ENCODE assay signal across 9 mouse cellular contexts in genomic region chr6:148259979-148260728, GRCm38 (mm10). TPM values are rescaled to one million over a fixed set of nuclear protein-coding genes. Genes with fewer than 3 reads are reported as not detected.
A peak's percentile ranks its signal among the peaks of the same experiment; 100 is the strongest.
DNase-seq lines count a peak whose midpoint lies in the region; ATAC-seq and TF ChIP-seq lines count a peak whose summit lies in the region.
"Had no signal": no experiment of that assay in that cellular context is flagged by ENCODE, and none has a peak within 500 bp of the region (broad histone marks: within the 10 kb centered on the region; RNA-seq: fewer than 3 reads in every experiment).

No protein-coding gene starts in this region.

- TF ChIP-seq CTCF in lung, adult 2 months (IDR thresholded peaks at IDR 0.05; ENCODE audit: insufficient read depth, low read length) = no peak

- WGBS in lung, embryonic 15.5 days = 24% methylated on average over 4 of the region's 4 CpGs
- WGBS in lung, adult 2 months = 70% methylated on average over 4 of the region's 4 CpGs
- 37% methylated on average over 4 of the region's 4 CpGs for WGBS in forebrain, embryonic 15.5 days
- 58% methylated on average over 4 of the region's 4 CpGs for WGBS in liver, embryonic 13.5 days (ENCODE audit: insufficient replicate concordance)

- no peak overlapping the region for H3K4me2 ChIP-seq in lung, embryonic 15.5 days
- H3K4me2 ChIP-seq in forebrain, embryonic 15.5 days (replicated peaks) = no peak overlapping the region
- no peak overlapping the region for H3K4me2 ChIP-seq in liver, embryonic 13.5 days

- peaks cover 14% of the 10 kb centered on the region; the same call in 1 of the 2 replicates for H3K4me1 ChIP-seq in lung, embryonic 15.5 days
- peaks cover 5% of the 10 kb centered on the region for H3K4me1 ChIP-seq in lung, adult 2 months (ENCODE audit: control insufficient read depth, insufficient read depth, low read length)
- H3K4me1 ChIP-seq in forebrain, embryonic 15.5 days = peaks cover 12% of the 10 kb centered on the region
- H3K4me1 ChIP-seq in liver, embryonic 13.5 days (replicated peaks) = peaks cover 12% of the 10 kb centered on the region; the same call in 1 of the 2 replicates

- H3K9ac ChIP-seq in lung, embryonic 15.5 days = no peak overlapping the region
- H3K9ac ChIP-seq in forebrain, embryonic 15.5 days (replicated peaks) = no peak overlapping the region
- no peak overlapping the region for H3K9ac ChIP-seq in liver, embryonic 13.5 days

- no peak for TF ChIP-seq POLR2A in lung, adult 2 months (IDR thresholded peaks at IDR 0.05; ENCODE audit: borderline replicate concordance, extremely low read depth, low read depth, low read length)

- no peaks in the 10 kb centered on the region for H3K27me3 ChIP-seq in lung, embryonic 15.5 days
- H3K27me3 ChIP-seq in forebrain, embryonic 15.5 days = no peaks in the 10 kb centered on the region
- no peaks in the 10 kb centered on the region for H3K27me3 ChIP-seq in liver, embryonic 13.5 days
- H3K27me3 ChIP-seq: Patski had no signal

- H3K27ac ChIP-seq in lung, embryonic 15.5 days = peak overlapping the region; percentile 31; the same call in 1 of the 2 replicates
- peak overlapping the region; percentile 17; the same call in 1 of the 2 replicates for H3K27ac ChIP-seq in forebrain, embryonic 15.5 days (replicated peaks)
- no peak overlapping the region for H3K27ac ChIP-seq in liver, embryonic 13.5 days

- peak; percentile 82; the same call in 1 of the 2 replicates for ATAC-seq in lung, embryonic 15.5 days (ENCODE audit: borderline replicate concordance, extremely low read depth, low FRiP score, low TSS enrichment)
- ATAC-seq in forebrain, embryonic 15.5 days (replicated peaks) = peak; percentile 88
- peak; percentile 55; the same call in 1 of the 2 replicates for ATAC-seq in liver, embryonic 13.5 days (ENCODE audit: low read depth)
- no peak for ATAC-seq in erythroid progenitor cell, adult 5-6 weeks (replicated peaks; ENCODE audit: low FRiP score, poor library complexity, severe bottlenecking)
- ATAC-seq: Patski had no signal

- H3K36me3 ChIP-seq in lung, embryonic 15.5 days = no peaks in the 10 kb centered on the region
- H3K36me3 ChIP-seq in forebrain, embryonic 15.5 days = no peaks in the 10 kb centered on the region
- no peaks in the 10 kb centered on the region for H3K36me3 ChIP-seq in liver, embryonic 13.5 days

- H3K9me3 ChIP-seq in lung, embryonic 15.5 days = no peaks in the 10 kb centered on the region
- no peaks in the 10 kb centered on the region for H3K9me3 ChIP-seq in forebrain, embryonic 15.5 days
- no peaks in the 10 kb centered on the region for H3K9me3 ChIP-seq in liver, embryonic 13.5 days (replicated peaks)

- no peak overlapping the region for H3K4me3 ChIP-seq in lung, embryonic 15.5 days
- no peak overlapping the region for H3K4me3 ChIP-seq in lung, adult 2 months (replicated peaks; ENCODE audit: extremely low read depth, low read depth, low read length)
- no peak overlapping the region for H3K4me3 ChIP-seq in forebrain, embryonic 15.5 days
- H3K4me3 ChIP-seq in liver, embryonic 13.5 days (replicated peaks) = no peak overlapping the region

- DNase-seq in lung, adult 2 months = no peak
- no peak for DNase-seq in liver, embryonic 13.5 days
- DNase-seq in adrenal gland, adult 2 months = no peak
- no peak for DNase-seq in spleen, postnatal 14 days (ENCODE audit: low spot score in 2 of 2)
- DNase-seq: cerebellum, adult 2 months had no signal

RNA-seq across cellular contexts. Expression of gene Ergic2, which starts 48.0 kb away (rescaled TPM):
- polyA plus RNA-seq in lung, embryonic 15.5 days (2015; fragmentation: Nextera tagmentation; extraction: Ambion mirVana) = 201 and 202 TPM in 2 replicates
- 12.2 and 25.0 TPM in 2 replicates for polyA plus RNA-seq in lung, adult 2 months (2012; rRNA removed)
- polyA plus RNA-seq in forebrain, embryonic 15.5 days (2015; fragmentation: Nextera tagmentation; extraction: Ambion mirVana) = 184 and 188 TPM in 2 replicates
- 122 and 155 TPM in 2 replicates for polyA plus RNA-seq in liver, embryonic 13.5 days (2015; fragmentation: Nextera tagmentation; extraction: Ambion mirVana)
- total RNA-seq in adrenal gland, adult 2 months (2021) = 10 to 100 TPM; 65.2 to 83.3 TPM
- 6.7 and 8.8 TPM in 2 replicates for polyA plus RNA-seq in adrenal gland, adult 2 months (2012; rRNA removed)
- total RNA-seq in erythroid progenitor cell, adult 5-6 weeks (2015; ENCODE audit: low replicate concordance) = 98.0 and 181 TPM in 2 replicates
- total RNA-seq in erythroid progenitor cell, adult 5-6 weeks (2017; ENCODE audit: low replicate concordance) = 192 and 215 TPM in 2 replicates
